Mouse (Mus musculus): ENCODE measurements at regions not wholly inside any gene's neighbourhood (a gene's known extent, or its start where the extent isn't known, plus 50 kb on each side); places are given as distances from the start of the nearest gene placed in this dataset.
A peak's percentile ranks its signal among the peaks of the same experiment; 100 is the strongest.

GRCm38 (mm10) chr2:74076774-74077173 lies 165.6 kb upstream of the Atp5g3 start:
- TF ChIP-seq POLR2A (IDR thresholded peaks at IDR 0.05; ENCODE audit: low read depth, low read length) (no peak), CTCF (IDR thresholded peaks at IDR 0.05; ENCODE audit: extremely low read depth, insufficient read depth, insufficient read length, insufficient replicate concordance) (no peak)
- no peaks in the 10 kb centered on the region for H3K36me3 ChIP-seq (ENCODE audit: control insufficient read depth, insufficient read depth, low read length)
- DNase-seq (ENCODE audit: low read depth in 1 of 2, low spot score in 2 of 2) = no peak
- H3K27me3 ChIP-seq (ENCODE audit: control insufficient read depth, insufficient read depth, low read length) = peaks cover 2% of the 10 kb centered on the region; the same call in 1 of the 2 replicates
- H3K4me1 ChIP-seq (ENCODE audit: control insufficient read depth, insufficient read depth, insufficient read length) = no peaks in the 10 kb centered on the region
- 84% methylated on average over 4 of the region's 4 CpGs for WGBS
- H3K4me3 ChIP-seq (ENCODE audit: extremely low read depth, insufficient read depth, insufficient read length) = no peak overlapping the region
- no peak overlapping the region for H3K27ac ChIP-seq (ENCODE audit: insufficient read depth, low read length)

- Histone ChIP-seq H3K27me3 (ENCODE audit: control insufficient read depth, insufficient read depth, low read length) (peaks cover 2% of the 10 kb centered on the region; the same call in 1 of the 2 replicates), H3K4me3 (ENCODE audit: extremely low read depth, insufficient read depth, insufficient read length) (no peak overlapping the region), H3K36me3 (ENCODE audit: control insufficient read depth, insufficient read depth, low read length) (no peaks in the 10 kb centered on the region), H3K4me1 (ENCODE audit: control insufficient read depth, insufficient read depth, insufficient read length) (no peaks in the 10 kb centered on the region), H3K27ac (ENCODE audit: insufficient read depth, low read length) (no peak overlapping the region)
- no peak for TF ChIP-seq CTCF (IDR thresholded peaks at IDR 0.05; ENCODE audit: extremely low read depth, insufficient read depth, insufficient read length, insufficient replicate concordance)
- no peak for TF ChIP-seq POLR2A (IDR thresholded peaks at IDR 0.05; ENCODE audit: low read depth, low read length)
- WGBS = 83% methylated on average over 1 of the region's 1 CpGs
- no peak for DNase-seq (ENCODE audit: low read depth in 1 of 2, low spot score in 2 of 2)
These were observed 164.4 kb upstream of the Atp5g3 start for GRCm38 (mm10) chr2:74075566-74075965.

DNA sequence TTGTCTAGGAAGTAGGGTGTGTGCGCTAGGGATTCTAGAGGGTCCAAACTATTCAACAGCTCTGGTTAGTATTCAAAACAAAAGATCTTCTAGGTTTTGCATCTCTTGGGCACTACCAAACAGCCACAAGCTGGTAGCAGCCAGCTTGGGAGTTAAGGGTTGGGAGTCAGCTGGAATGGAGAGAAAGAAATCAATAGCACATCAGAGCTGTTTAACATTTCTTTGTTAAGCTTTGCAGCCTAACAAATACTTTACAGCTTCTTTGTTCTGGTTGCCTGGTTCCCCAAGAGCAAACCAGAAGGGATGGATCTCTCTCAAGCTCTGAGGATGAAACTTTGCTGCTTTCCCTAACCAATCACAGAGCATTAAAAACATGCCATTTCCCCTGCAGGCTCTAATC lies 162.3 kb upstream of the Atp5g3 start:
- H3K36me3 ChIP-seq (ENCODE audit: control insufficient read depth, insufficient read depth, low read length) = no peaks in the 10 kb centered on the region
- H3K4me1 ChIP-seq (ENCODE audit: control insufficient read depth, insufficient read depth, insufficient read length) = no peaks in the 10 kb centered on the region
- no peak for TF ChIP-seq POLR2A (IDR thresholded peaks at IDR 0.05; ENCODE audit: low read depth, low read length)
- TF ChIP-seq CTCF (IDR thresholded peaks at IDR 0.05; ENCODE audit: extremely low read depth, insufficient read depth, insufficient read length, insufficient replicate concordance) = no peak
- no peak overlapping the region for H3K4me3 ChIP-seq (ENCODE audit: extremely low read depth, insufficient read depth, insufficient read length)
- peaks cover 2% of the 10 kb centered on the region; the same call in 1 of the 2 replicates for H3K27me3 ChIP-seq (ENCODE audit: control insufficient read depth, insufficient read depth, low read length)
- no peak for DNase-seq (ENCODE audit: low read depth in 1 of 2, low spot score in 2 of 2)
- WGBS = 100% methylated on average over 1 of the region's 1 CpGs
- H3K27ac ChIP-seq (ENCODE audit: insufficient read depth, low read length) = no peak overlapping the region

GRCm38 (mm10) chr2:74066652-74067051 lies 155.5 kb upstream of the Atp5g3 start:
- no peak for DNase-seq (ENCODE audit: low read depth in 1 of 2, low spot score in 2 of 2)
- no peaks in the 10 kb centered on the region for H3K36me3 ChIP-seq (ENCODE audit: control insufficient read depth, insufficient read depth, low read length)
- no peaks in the 10 kb centered on the region for H3K27me3 ChIP-seq (ENCODE audit: control insufficient read depth, insufficient read depth, low read length)
- H3K27ac ChIP-seq (ENCODE audit: insufficient read depth, low read length) = no peak overlapping the region
- H3K4me3 ChIP-seq (ENCODE audit: extremely low read depth, insufficient read depth, insufficient read length) = no peak overlapping the region
- WGBS = 4% methylated on average over 11 of the region's 11 CpGs
- no peak for TF ChIP-seq POLR2A (IDR thresholded peaks at IDR 0.05; ENCODE audit: low read depth, low read length)
- peak; percentile 4; the same call in 1 of the 2 replicates for TF ChIP-seq CTCF (IDR thresholded peaks at IDR 0.05; ENCODE audit: extremely low read depth, insufficient read depth, insufficient read length, insufficient replicate concordance)
- no peaks in the 10 kb centered on the region for H3K4me1 ChIP-seq (ENCODE audit: control insufficient read depth, insufficient read depth, insufficient read length)

DNA sequence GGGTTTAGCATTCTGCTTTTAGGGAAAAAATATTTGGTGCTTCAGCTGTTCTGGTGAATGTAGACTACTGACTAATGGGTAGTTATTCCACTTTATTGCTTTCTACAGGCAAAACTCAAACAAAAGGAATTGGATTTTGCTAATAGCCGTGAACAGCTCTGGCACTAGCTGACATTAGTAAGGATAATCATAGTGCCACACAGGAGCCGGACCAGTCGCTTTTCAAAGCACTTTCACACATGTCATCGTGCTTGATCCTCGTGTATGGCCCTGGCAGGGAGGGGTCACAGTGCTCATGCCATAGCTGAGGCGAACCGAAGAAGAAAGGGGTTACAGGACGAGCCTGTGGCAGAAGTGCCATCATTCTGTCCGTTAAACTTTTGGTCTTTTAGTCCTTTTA lies 153.2 kb upstream of the Atp5g3 start:
- Histone ChIP-seq H3K4me3 (ENCODE audit: extremely low read depth, insufficient read depth, insufficient read length) (no peak overlapping the region), H3K4me1 (ENCODE audit: control insufficient read depth, insufficient read depth, insufficient read length) (no peaks in the 10 kb centered on the region), H3K36me3 (ENCODE audit: control insufficient read depth, insufficient read depth, low read length) (no peaks in the 10 kb centered on the region), H3K27me3 (ENCODE audit: control insufficient read depth, insufficient read depth, low read length) (no peaks in the 10 kb centered on the region), H3K27ac (ENCODE audit: insufficient read depth, low read length) (no peak overlapping the region)
- 77% methylated on average over 9 of the region's 9 CpGs for WGBS
- DNase-seq (ENCODE audit: low read depth in 1 of 2, low spot score in 2 of 2) = no peak
- TF ChIP-seq CTCF (IDR thresholded peaks at IDR 0.05; ENCODE audit: extremely low read depth, insufficient read depth, insufficient read length, insufficient replicate concordance) (no peak), POLR2A (IDR thresholded peaks at IDR 0.05; ENCODE audit: low read depth, low read length) (no peak)

DNA sequence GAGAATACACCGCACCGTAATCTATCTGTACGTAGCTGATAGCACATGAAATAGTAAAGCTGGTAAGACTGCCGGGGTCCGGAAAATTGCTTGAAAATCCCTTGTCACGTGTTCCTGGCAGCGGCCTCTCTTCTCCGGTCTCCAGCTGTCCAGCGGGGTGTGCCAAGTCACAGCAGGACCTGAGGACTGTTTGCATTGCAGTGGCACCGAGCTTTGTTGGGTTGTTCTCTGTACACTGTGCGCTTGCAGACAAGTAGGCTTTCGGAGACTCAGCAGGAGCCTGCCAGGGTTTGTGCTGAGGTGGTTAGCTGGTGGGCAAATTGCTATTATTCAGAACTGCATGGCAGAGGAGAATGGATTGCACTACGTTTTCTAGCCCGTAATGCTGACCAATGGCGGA lies 152.7 kb upstream of the Atp5g3 start:
- Histone ChIP-seq H3K4me1 (ENCODE audit: control insufficient read depth, insufficient read depth, insufficient read length) (no peaks in the 10 kb centered on the region), H3K27ac (ENCODE audit: insufficient read depth, low read length) (no peak overlapping the region), H3K27me3 (ENCODE audit: control insufficient read depth, insufficient read depth, low read length) (no peaks in the 10 kb centered on the region), H3K36me3 (ENCODE audit: control insufficient read depth, insufficient read depth, low read length) (no peaks in the 10 kb centered on the region), H3K4me3 (ENCODE audit: extremely low read depth, insufficient read depth, insufficient read length) (no peak overlapping the region)
- 91% methylated on average over 15 of the region's 15 CpGs for WGBS
- no peak for DNase-seq (ENCODE audit: low read depth in 1 of 2, low spot score in 2 of 2)
- TF ChIP-seq POLR2A (IDR thresholded peaks at IDR 0.05; ENCODE audit: low read depth, low read length) (no peak), CTCF (IDR thresholded peaks at IDR 0.05; ENCODE audit: extremely low read depth, insufficient read depth, insufficient read length, insufficient replicate concordance) (no peak)

DNA sequence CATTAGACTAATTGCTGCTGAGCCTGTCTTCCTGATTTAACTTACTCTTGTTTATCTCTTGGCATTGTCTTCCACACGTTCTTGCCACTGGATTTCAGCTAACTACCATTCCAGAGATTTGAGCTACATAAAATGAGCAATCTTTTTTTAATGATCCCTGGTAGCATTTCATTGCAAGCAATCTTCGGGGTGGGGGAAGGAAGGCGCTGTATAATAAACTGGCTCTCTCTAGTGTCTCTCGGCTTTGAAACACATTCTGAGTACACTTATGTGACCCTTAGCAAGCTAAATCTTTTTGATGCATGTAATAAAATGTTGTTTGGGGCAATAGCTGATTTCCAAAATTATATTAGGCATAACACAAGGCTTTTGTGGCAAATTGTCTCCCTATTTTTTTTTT lies 152.2 kb upstream of the Atp5g3 start:
- no peaks in the 10 kb centered on the region for H3K27me3 ChIP-seq (ENCODE audit: control insufficient read depth, insufficient read depth, low read length)
- no peak overlapping the region for H3K27ac ChIP-seq (ENCODE audit: insufficient read depth, low read length)
- no peaks in the 10 kb centered on the region for H3K36me3 ChIP-seq (ENCODE audit: control insufficient read depth, insufficient read depth, low read length)
- DNase-seq (ENCODE audit: low read depth in 1 of 2, low spot score in 2 of 2) = no peak
- WGBS = 81% methylated on average over 4 of the region's 4 CpGs
- TF ChIP-seq CTCF (IDR thresholded peaks at IDR 0.05; ENCODE audit: extremely low read depth, insufficient read depth, insufficient read length, insufficient replicate concordance) = no peak
- TF ChIP-seq POLR2A (IDR thresholded peaks at IDR 0.05; ENCODE audit: low read depth, low read length) = no peak
- H3K4me1 ChIP-seq (ENCODE audit: control insufficient read depth, insufficient read depth, insufficient read length) = no peaks in the 10 kb centered on the region
- no peak overlapping the region for H3K4me3 ChIP-seq (ENCODE audit: extremely low read depth, insufficient read depth, insufficient read length)
